Mouse (Mus musculus) ovary, postnatal 10 days (tissue): ENCODE measurements around the gene Fxyd1.

Experiments used
- DNase-seq: peaks from one replicate; pipeline ENCODE4 v3.0.0; 2022; ENCODE audit warnings: low spot score

Gene Fxyd1

GRCm38 (mm10) chr7:31052251-31052635 lies 4.8 kb downstream of the Fxyd1 start:
- DNase-seq, result no peak

- DNase-seq, result no peak
Measured at GRCm38 (mm10) chr7:31051321-31052021, 5.5 kb downstream of the Fxyd1 start, which contains the start of gene Fxyd7. Fxyd7 (minus strand) TSS chr7:31051467.

- no peak for DNase-seq
Measured at GRCm38 (mm10) chr7:31050921-31051320, 6.1 kb downstream of the Fxyd1 start.

- no peak for DNase-seq
Measured at GRCm38 (mm10) chr7:31050487-31050886, 6.5 kb downstream of the Fxyd1 start.

GRCm38 (mm10) chr7:31049846-31050281 lies 7.1 kb downstream of the Fxyd1 start:
- DNase-seq, result no peak

- DNase-seq, result no peak
Measured at GRCm38 (mm10) chr7:31049135-31049845, 7.7 kb downstream of the Fxyd1 start.

- no peak for DNase-seq
Measured at GRCm38 (mm10) chr7:31042431-31042910, 14.5 kb downstream of the Fxyd1 start, which contains the start of gene Fxyd5. Fxyd5 (minus strand) TSS chr7:31042481.

GRCm38 (mm10) chr7:31041662-31042315 lies 15.2 kb downstream of the Fxyd1 start:
- DNase-seq, result no peak

GRCm38 (mm10) chr7:31041023-31041407 lies 16.0 kb downstream of the Fxyd1 start:
- DNase-seq, result no peak

- DNase-seq, result no peak
Measured at GRCm38 (mm10) chr7:31040281-31041022, 16.5 kb downstream of the Fxyd1 start.

- no peak for DNase-seq
Measured at GRCm38 (mm10) chr7:31039011-31039410, 18.0 kb downstream of the Fxyd1 start.

GRCm38 (mm10) chr7:31037675-31038074 lies 19.3 kb downstream of the Fxyd1 start:
- DNase-seq, result no peak

GRCm38 (mm10) chr7:31036917-31037316 lies 20.1 kb downstream of the Fxyd1 start:
- no peak for DNase-seq

- no peak for DNase-seq
Measured at GRCm38 (mm10) chr7:31035291-31035690, 21.7 kb downstream of the Fxyd1 start.

GRCm38 (mm10) chr7:31034789-31035188 lies 22.2 kb downstream of the Fxyd1 start:
- no peak for DNase-seq

GRCm38 (mm10) chr7:31033409-31034165 lies 23.4 kb downstream of the Fxyd1 start:
- no peak for DNase-seq

GRCm38 (mm10) chr7:31031731-31032130 lies 25.3 kb downstream of the Fxyd1 start:
- no peak for DNase-seq

- no peak for DNase-seq
Measured at GRCm38 (mm10) chr7:31030717-31031116, 26.3 kb downstream of the Fxyd1 start.

GRCm38 (mm10) chr7:31028609-31029008 lies 28.4 kb downstream of the Fxyd1 start:
- no peak for DNase-seq

GRCm38 (mm10) chr7:31017104-31017901 lies 39.7 kb downstream of the Fxyd1 start:
- no peak for DNase-seq
